24 mouse cellular contexts compared by ENCODE assay signal in the genomic region with DNA sequence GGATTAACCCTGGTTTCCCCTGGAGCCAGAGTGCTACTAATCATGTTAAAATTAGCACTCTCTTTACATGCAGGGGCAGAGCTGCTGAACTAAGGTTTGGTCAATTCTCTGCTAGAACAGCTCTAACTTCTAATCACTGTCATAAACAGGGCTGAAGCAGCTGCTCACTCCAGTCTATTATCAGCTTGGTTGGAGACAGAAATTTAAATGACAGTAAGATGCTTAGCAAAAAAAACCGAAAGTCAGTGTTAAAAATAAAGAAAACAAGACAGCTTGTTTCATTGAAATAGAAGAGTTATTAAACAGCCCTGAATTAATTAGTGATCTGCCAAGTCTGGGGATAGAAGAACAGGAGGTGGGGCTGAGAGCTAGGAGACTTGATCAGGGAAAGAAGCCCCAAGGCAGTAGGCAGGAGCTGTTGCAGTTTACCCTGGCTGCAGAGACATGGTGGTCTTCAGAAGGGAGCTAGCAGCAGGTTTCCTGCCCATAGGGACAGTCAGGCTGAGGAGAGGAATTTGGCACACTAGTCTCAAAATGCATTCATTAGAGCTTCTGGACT. TPM values are rescaled to one million over a fixed set of nuclear protein-coding genes. Genes with fewer than 3 reads are reported as not detected.
DNase-seq lines count a peak whose midpoint lies in the region; ATAC-seq and TF ChIP-seq lines count a peak whose summit lies in the region.
"Had no signal": no experiment of that assay in that cellular context is flagged by ENCODE, and none has a peak within 500 bp of the region (broad histone marks: within the 10 kb centered on the region; RNA-seq: fewer than 3 reads in every experiment).

No protein-coding gene starts in this region.

- H3K4me2 ChIP-seq in heart, embryonic 13.5 days, result no peak overlapping the region
- no peak overlapping the region for H3K4me2 ChIP-seq in midbrain, embryonic 11.5 days
- H3K4me2 ChIP-seq in midbrain, embryonic 15.5 days, result no peak overlapping the region
- no peak overlapping the region for H3K4me2 ChIP-seq in forebrain, embryonic 14.5 days (ENCODE audit: low read length)
- no peak overlapping the region for H3K4me2 ChIP-seq in midbrain, postnatal 0 days (ENCODE audit: low read depth, low read length, poor library complexity, severe bottlenecking)
- H3K4me2 ChIP-seq in kidney, embryonic 15.5 days, result no peak overlapping the region
- H3K4me2 ChIP-seq: intestine, embryonic 15.5 days; lung, embryonic 15.5 days; stomach, embryonic 15.5 days had no signal

- TF ChIP-seq CTCF in midbrain, postnatal 0 days (IDR thresholded peaks at IDR 0.05), result no peak

- H3K9ac ChIP-seq in heart, embryonic 13.5 days, result no peak overlapping the region
- no peak overlapping the region for H3K9ac ChIP-seq in midbrain, embryonic 11.5 days (ENCODE audit: low read length)
- no peak overlapping the region for H3K9ac ChIP-seq in midbrain, embryonic 15.5 days
- H3K9ac ChIP-seq in forebrain, embryonic 14.5 days (ENCODE audit: low read length), result no peak overlapping the region
- no peak overlapping the region for H3K9ac ChIP-seq in midbrain, postnatal 0 days (replicated peaks; ENCODE audit: low read length, poor library complexity, severe bottlenecking)
- H3K9ac ChIP-seq in kidney, embryonic 15.5 days, result no peak overlapping the region
- H3K9ac ChIP-seq: intestine, embryonic 15.5 days; liver, embryonic 14.5 days; lung, embryonic 15.5 days; neural tube, embryonic 12.5 days; stomach, embryonic 15.5 days had no signal

- H3K4me3 ChIP-seq in heart, embryonic 13.5 days, result no peak overlapping the region
- H3K4me3 ChIP-seq in heart, embryonic 10.5 days, result no peak overlapping the region
- no peak overlapping the region for H3K4me3 ChIP-seq in midbrain, embryonic 11.5 days (ENCODE audit: low read depth, low read length)
- no peak overlapping the region for H3K4me3 ChIP-seq in midbrain, embryonic 15.5 days
- H3K4me3 ChIP-seq in forebrain, embryonic 14.5 days (ENCODE audit: low read depth, low read length), result no peak overlapping the region
- H3K4me3 ChIP-seq in midbrain, postnatal 0 days (ENCODE audit: low read depth, low read length), result no peak overlapping the region
- no peak overlapping the region for H3K4me3 ChIP-seq in kidney, embryonic 15.5 days (replicated peaks)
- H3K4me3 ChIP-seq: intestine, embryonic 15.5 days; lung, embryonic 15.5 days; neural tube, embryonic 12.5 days; stomach, embryonic 15.5 days had no signal

- 33% methylated on average over 1 of the region's 1 CpGs for WGBS in heart, embryonic 13.5 days
- WGBS in heart, embryonic 10.5 days, result 52% methylated on average over 1 of the region's 1 CpGs
- 33% methylated on average over 1 of the region's 1 CpGs for WGBS in midbrain, embryonic 11.5 days
- WGBS in midbrain, embryonic 15.5 days, result 23% methylated on average over 1 of the region's 1 CpGs
- WGBS in forebrain, embryonic 14.5 days, result 22% methylated on average over 1 of the region's 1 CpGs
- WGBS in midbrain, postnatal 0 days, result 19% methylated on average over 1 of the region's 1 CpGs
- 60% methylated on average over 1 of the region's 1 CpGs for WGBS in kidney, embryonic 15.5 days

- H3K36me3 ChIP-seq in heart, embryonic 13.5 days, result no peaks in the 10 kb centered on the region
- H3K36me3 ChIP-seq in heart, embryonic 10.5 days, result no peaks in the 10 kb centered on the region
- no peaks in the 10 kb centered on the region for H3K36me3 ChIP-seq in midbrain, embryonic 11.5 days (ENCODE audit: control insufficient read depth, insufficient read depth, low read length)
- H3K36me3 ChIP-seq in midbrain, embryonic 15.5 days (replicated peaks), result no peaks in the 10 kb centered on the region
- peaks cover 15% of the 10 kb centered on the region; the same call in 1 of the 2 replicates for H3K36me3 ChIP-seq in forebrain, embryonic 14.5 days (ENCODE audit: control insufficient read depth, insufficient read depth, low read length)
- no peaks in the 10 kb centered on the region for H3K36me3 ChIP-seq in midbrain, postnatal 0 days (ENCODE audit: insufficient read depth, low read length)
- H3K36me3 ChIP-seq in kidney, embryonic 15.5 days, result no peaks in the 10 kb centered on the region
- H3K36me3 ChIP-seq: G1E; intestine, embryonic 15.5 days; lung, embryonic 15.5 days; neural tube, embryonic 12.5 days; stomach, embryonic 15.5 days had no signal

- H3K4me1 ChIP-seq in heart, embryonic 13.5 days, result peaks cover 91% of the 10 kb centered on the region
- H3K4me1 ChIP-seq in heart, embryonic 10.5 days, result peaks cover 75% of the 10 kb centered on the region
- H3K4me1 ChIP-seq in midbrain, embryonic 11.5 days (ENCODE audit: control insufficient read depth, insufficient read depth, low read length), result peaks cover 43% of the 10 kb centered on the region
- peaks cover 47% of the 10 kb centered on the region for H3K4me1 ChIP-seq in midbrain, embryonic 15.5 days
- peaks cover 72% of the 10 kb centered on the region for H3K4me1 ChIP-seq in forebrain, embryonic 14.5 days (ENCODE audit: control insufficient read depth, insufficient read depth, low read length)
- H3K4me1 ChIP-seq in midbrain, postnatal 0 days (ENCODE audit: insufficient read depth, low read length), result peaks cover 8% of the 10 kb centered on the region
- peaks cover 33% of the 10 kb centered on the region for H3K4me1 ChIP-seq in kidney, embryonic 15.5 days

- H3K27ac ChIP-seq in heart, embryonic 13.5 days (replicated peaks), result 0 out of 2 replicates have a peak overlapping the region, but pooled peaks have one; percentile 30
- H3K27ac ChIP-seq in heart, embryonic 10.5 days, result no peak overlapping the region
- peak overlapping the region; percentile 41; the same call in 1 of the 2 replicates for H3K27ac ChIP-seq in midbrain, embryonic 11.5 days (ENCODE audit: low read depth, low read length)
- H3K27ac ChIP-seq in midbrain, embryonic 15.5 days, result no peak overlapping the region
- H3K27ac ChIP-seq in forebrain, embryonic 14.5 days (ENCODE audit: low read depth, low read length), result no peak overlapping the region; the same call in 1 of the 2 replicates
- no peak overlapping the region for H3K27ac ChIP-seq in midbrain, postnatal 0 days (ENCODE audit: low read depth, low read length)
- no peak overlapping the region for H3K27ac ChIP-seq in kidney, embryonic 15.5 days
- H3K27ac ChIP-seq: intestine, embryonic 15.5 days; liver, embryonic 14.5 days; lung, embryonic 15.5 days; neural tube, embryonic 12.5 days; stomach, embryonic 15.5 days had no signal

- no peak for DNase-seq in heart, embryonic 10.5 days (ENCODE audit: low spot score)
- no peak for DNase-seq in midbrain, embryonic 11.5 days (ENCODE audit: low spot score, missing footprints)
- peak; percentile 64 for DNase-seq in forebrain, embryonic 14.5 days (ENCODE audit: low spot score)
- DNase-seq in midbrain, postnatal 0 days (ENCODE audit: low spot score), result peak; percentile 12
- DNase-seq in layer of hippocampus, adult 8-10 months (ENCODE audit: low spot score in 2 of 2), result no peak
- DNase-seq: adrenal gland, postnatal 25 days; cerebellum, adult 18-20 months; embryo, embryonic 11 days; heart, postnatal 36 days; kidney, adult 9 months; kidney, postnatal 36 days; lung, postnatal 4 days; thymus, adult 18-20 months; thymus, postnatal 4 days had no signal

- no peaks in the 10 kb centered on the region for H3K9me3 ChIP-seq in heart, embryonic 13.5 days
- H3K9me3 ChIP-seq in heart, embryonic 10.5 days, result no peaks in the 10 kb centered on the region
- no peaks in the 10 kb centered on the region for H3K9me3 ChIP-seq in midbrain, embryonic 11.5 days (ENCODE audit: control insufficient read depth, low read length)
- H3K9me3 ChIP-seq in midbrain, embryonic 15.5 days, result no peaks in the 10 kb centered on the region
- no peaks in the 10 kb centered on the region for H3K9me3 ChIP-seq in forebrain, embryonic 14.5 days (replicated peaks; ENCODE audit: control insufficient read depth, low read length)
- no peaks in the 10 kb centered on the region for H3K9me3 ChIP-seq in midbrain, postnatal 0 days (ENCODE audit: low read length)
- no peaks in the 10 kb centered on the region for H3K9me3 ChIP-seq in kidney, embryonic 15.5 days (replicated peaks)
- H3K9me3 ChIP-seq: G1E; intestine, embryonic 15.5 days; lung, embryonic 15.5 days; neural tube, embryonic 12.5 days; stomach, embryonic 15.5 days had no signal

- ATAC-seq in heart, embryonic 13.5 days (ENCODE audit: extremely low read depth, insufficient number of reproducible peaks, low FRiP score, low TSS enrichment), result no peak
- 0 out of 2 replicates have a peak, but pooled peaks have one; percentile 8 for ATAC-seq in midbrain, embryonic 11.5 days (ENCODE audit: low FRiP score)
- ATAC-seq in midbrain, embryonic 15.5 days (replicated peaks), result no peak
- peak; percentile 51; the same call in 1 of the 2 replicates for ATAC-seq in forebrain, embryonic 14.5 days
- ATAC-seq in midbrain, postnatal 0 days (ENCODE audit: low FRiP score), result no peak
- no peak for ATAC-seq in kidney, embryonic 15.5 days (replicated peaks; ENCODE audit: low FRiP score)
- ATAC-seq: intestine, embryonic 15.5 days had no signal

- H3K27me3 ChIP-seq in heart, embryonic 13.5 days (replicated peaks), result no peaks in the 10 kb centered on the region
- H3K27me3 ChIP-seq in heart, embryonic 10.5 days (ENCODE audit: insufficient read depth, poor library complexity, severe bottlenecking), result no peaks in the 10 kb centered on the region
- H3K27me3 ChIP-seq in midbrain, embryonic 11.5 days (ENCODE audit: control insufficient read depth, insufficient read depth, low read length), result no peaks in the 10 kb centered on the region
- H3K27me3 ChIP-seq in midbrain, embryonic 15.5 days (replicated peaks), result no peaks in the 10 kb centered on the region
- no peaks in the 10 kb centered on the region for H3K27me3 ChIP-seq in forebrain, embryonic 14.5 days (replicated peaks; ENCODE audit: control insufficient read depth, insufficient read depth, low read length)
- no peaks in the 10 kb centered on the region for H3K27me3 ChIP-seq in midbrain, postnatal 0 days (ENCODE audit: insufficient read depth, low read length)
- H3K27me3 ChIP-seq in kidney, embryonic 15.5 days, result no peaks in the 10 kb centered on the region
- H3K27me3 ChIP-seq: intestine, embryonic 15.5 days; lung, embryonic 15.5 days; neural tube, embryonic 12.5 days; stomach, embryonic 15.5 days had no signal

RNA-seq across cellular contexts. Expression of gene Plxna2, which starts 12.6 kb away (rescaled TPM):
- polyA plus RNA-seq in heart, embryonic 13.5 days (2015; fragmentation: Nextera tagmentation; extraction: Ambion mirVana), result 6.0 and 6.3 TPM in 2 replicates
- 5.8 and 8.2 TPM in 2 replicates for polyA plus RNA-seq in heart, embryonic 10.5 days (2016; fragmentation: Nextera tagmentation; extraction: Ambion mirVana)
- 10.6 and 10.7 TPM in 2 replicates for polyA plus RNA-seq in midbrain, embryonic 11.5 days (2014; fragmentation: Nextera tagmentation; extraction: Ambion mirVana)
- 22.4 and 23.8 TPM in 2 replicates for polyA plus RNA-seq in midbrain, embryonic 15.5 days (2015; fragmentation: Nextera tagmentation; extraction: Ambion mirVana)
- polyA plus RNA-seq in forebrain, embryonic 14.5 days (2014; fragmentation: Nextera tagmentation; extraction: Ambion mirVana), result 54.7 and 65.7 TPM in 2 replicates
- 43.6 and 44.3 TPM in 2 replicates for total RNA-seq in midbrain, postnatal 0 days (2014; rRNA removed)
- 8.3 and 9.9 TPM in 2 replicates for polyA plus RNA-seq in midbrain, postnatal 0 days (2015; fragmentation: Nextera tagmentation; extraction: Ambion mirVana)
- polyA plus RNA-seq in kidney, embryonic 15.5 days (2015; fragmentation: Nextera tagmentation; extraction: Ambion mirVana), result 5.7 and 6.3 TPM in 2 replicates
- 10 to 100 TPM; 60.8 to 73.5 (median 66.5) TPM for total RNA-seq in layer of hippocampus, adult 8-10 months (2022)
- total RNA-seq: monocyte, adult 5-6 weeks had no signal
- polyA plus RNA-seq: G1E had no signal

Comparison
In these comparisons a context has a peak if more than half of its experiments do, and no peak if none do; other contexts are left out.
1. ATAC-seq: peak in midbrain, embryonic 11.5 days (single experiment) and forebrain, embryonic 14.5 days (single experiment); none in heart, embryonic 13.5 days (single experiment), midbrain, embryonic 15.5 days (single experiment), midbrain, postnatal 0 days (single experiment) and kidney, embryonic 15.5 days (single experiment).
2. H3K27ac ChIP-seq: peak in heart, embryonic 13.5 days (single experiment) and midbrain, embryonic 11.5 days (single experiment); none in heart, embryonic 10.5 days (single experiment), midbrain, embryonic 15.5 days (single experiment), forebrain, embryonic 14.5 days (single experiment), midbrain, postnatal 0 days (single experiment) and kidney, embryonic 15.5 days (single experiment).
3. DNase-seq: peak in forebrain, embryonic 14.5 days (single experiment) and midbrain, postnatal 0 days (single experiment); none in heart, embryonic 10.5 days (single experiment), midbrain, embryonic 11.5 days (single experiment) and layer of hippocampus, adult 8-10 months (0 of 2).